Mouse (Mus musculus) gastrocnemius, postnatal 4 days (tissue): Measurements from ENCODE around the gene Farp1. TPM values are rescaled to one million over a fixed set of nuclear protein-coding genes. Genes with fewer than 3 reads are reported as not detected.

Source experiments
- DNase-seq, 2 experiments: peaks; one replicate each; pipeline ENCODE4 v3.0.0; 2021 to 2022; ENCODE audit warnings: low spot score in 2 of 2, mixed read lengths in 2 of 2
- total RNA-seq, 2 experiments: library from RNA; stranded (reverse); gene quantifications; 2 replicates each; pipeline ENCODE4 v1.2.3; 2021

Gene Farp1
- total RNA-seq, 2 experiments from 2014 or later = 64.2 to 65.8 TPM

- no peak for DNase-seq
These were observed 219.9 kb downstream of the Farp1 start for GRCm38 (mm10) chr14:121254869-121255268.

- DNase-seq = no peak
These were observed 220.5 kb downstream of the Farp1 start for GRCm38 (mm10) chr14:121255469-121255868.

GRCm38 (mm10) chr14:121256896-121257295, 221.9 kb downstream of the Farp1 start:
- DNase-seq = no peak

GRCm38 (mm10) chr14:121259332-121259731, 224.3 kb downstream of the Farp1 start:
- DNase-seq = no peak

- DNase-seq = peak in 1 of 2 experiments; percentile 49
These were observed 224.8 kb downstream of the Farp1 start for GRCm38 (mm10) chr14:121259789-121260188.

GRCm38 (mm10) chr14:121261229-121261879, 226.4 kb downstream of the Farp1 start:
- DNase-seq = no peak

- DNase-seq = no peak
These were observed 227.6 kb downstream of the Farp1 start for GRCm38 (mm10) chr14:121262606-121263005.

- no peak for DNase-seq
These were observed 228.9 kb downstream of the Farp1 start for GRCm38 (mm10) chr14:121263912-121264311.

GRCm38 (mm10) chr14:121264453-121264852, 229.5 kb downstream of the Farp1 start:
- no peak for DNase-seq

- DNase-seq = no peak
These were observed 232.8 kb downstream of the Farp1 start for GRCm38 (mm10) chr14:121267801-121268200.

GRCm38 (mm10) chr14:121270490-121270889, 235.5 kb downstream of the Farp1 start:
- no peak for DNase-seq

GRCm38 (mm10) chr14:121274985-121275384, 240.0 kb downstream of the Farp1 start:
- DNase-seq = peak in 1 of 2 experiments; percentile 29

- no peak for DNase-seq
These were observed 241.0 kb downstream of the Farp1 start for GRCm38 (mm10) chr14:121276016-121276415.

- DNase-seq = peak; percentile 67 to 79
These were observed 244.1 kb downstream of the Farp1 start for GRCm38 (mm10) chr14:121279106-121279505.

GRCm38 (mm10) chr14:121280601-121281335, 245.8 kb downstream of the Farp1 start:
- peak in 1 of 2 experiments; percentile 30 for DNase-seq

GRCm38 (mm10) chr14:121281336-121281710, 246.3 kb downstream of the Farp1 start:
- no peak for DNase-seq

GRCm38 (mm10) chr14:121285379-121286120, 250.6 kb downstream of the Farp1 start:
- no peak for DNase-seq

- DNase-seq = no peak
These were observed 256.9 kb downstream of the Farp1 start for GRCm38 (mm10) chr14:121291881-121292280.

- no peak for DNase-seq
These were observed 257.4 kb downstream of the Farp1 start for GRCm38 (mm10) chr14:121292391-121292790.

- no peak for DNase-seq
These were observed 259.5 kb downstream of the Farp1 start for GRCm38 (mm10) chr14:121294484-121294883.

GRCm38 (mm10) chr14:121297103-121297502, 262.1 kb downstream of the Farp1 start:
- DNase-seq = no peak

- no peak for DNase-seq
These were observed 263.5 kb downstream of the Farp1 start for GRCm38 (mm10) chr14:121298537-121298936.
